Comparison of ENCODE assay signal across 7 mouse cellular contexts in the genomic region with DNA sequence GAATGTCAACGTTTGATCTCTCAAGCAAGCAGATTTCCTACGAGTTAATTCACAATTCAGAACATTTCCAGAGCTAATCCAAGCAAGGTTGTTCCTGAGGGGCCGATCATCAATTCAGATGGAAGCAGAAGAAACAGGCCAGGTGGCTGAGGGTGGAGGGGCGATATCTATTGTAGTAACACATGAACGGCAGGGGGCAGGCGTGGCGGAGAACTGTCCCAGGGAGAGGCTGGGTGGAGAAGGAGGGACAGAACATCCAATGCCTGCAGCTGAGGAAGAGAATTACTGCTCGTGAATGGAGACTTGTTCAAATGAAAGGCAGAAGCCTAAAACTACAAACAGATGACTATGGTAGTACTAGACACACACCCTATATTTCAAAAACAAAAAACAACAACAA.
DNase-seq lines count a peak whose midpoint lies in the region; ATAC-seq and TF ChIP-seq lines count a peak whose summit lies in the region.

No protein-coding gene starts in this region.

- peak; percentile 58; the same call in 1 of the 2 replicates for TF ChIP-seq EP300 in ES-Bruce4 (IDR thresholded peaks at IDR 0.05; ENCODE audit: insufficient read depth, low read depth, low read length)

- no peak for TF ChIP-seq POLR2A in ES-Bruce4 (IDR thresholded peaks at IDR 0.05; ENCODE audit: insufficient read depth, low read length)

- no peak overlapping the region for H3K4me3 ChIP-seq in intestine, postnatal 0 days (ENCODE audit: low read depth, low read length)
- H3K4me3 ChIP-seq in intestine, embryonic 16.5 days (ENCODE audit: low read length) = no peak overlapping the region
- H3K4me3 ChIP-seq in ES-Bruce4 (ENCODE audit: low read depth, low read length) = no peak overlapping the region

- TF ChIP-seq CTCF in intestine, postnatal 0 days (IDR thresholded peaks at IDR 0.05; ENCODE audit: low read depth) = peak; percentile 64
- TF ChIP-seq CTCF in ES-Bruce4 (IDR thresholded peaks at IDR 0.05; ENCODE audit: low read depth, low read length) = peak; percentile 62

- 32% methylated on average over 8 of the region's 8 CpGs for WGBS in intestine, postnatal 0 days
- WGBS in intestine, embryonic 16.5 days = 29% methylated on average over 8 of the region's 8 CpGs

- H3K9me3 ChIP-seq in intestine, postnatal 0 days (ENCODE audit: control insufficient read depth) = no peaks in the 10 kb centered on the region
- no peaks in the 10 kb centered on the region for H3K9me3 ChIP-seq in intestine, embryonic 16.5 days (ENCODE audit: control insufficient read depth, low read length)
- no peaks in the 10 kb centered on the region for H3K9me3 ChIP-seq in ES-Bruce4 (replicated peaks; ENCODE audit: control insufficient read depth, insufficient read depth, low read length, poor library complexity, severe bottlenecking)

- H3K4me1 ChIP-seq in intestine, postnatal 0 days (replicated peaks; ENCODE audit: control insufficient read depth, insufficient read depth, low read length) = no peaks in the 10 kb centered on the region
- H3K4me1 ChIP-seq in intestine, embryonic 16.5 days (ENCODE audit: control insufficient read depth, insufficient read depth, low read length) = no peaks in the 10 kb centered on the region
- no peaks in the 10 kb centered on the region for H3K4me1 ChIP-seq in ES-Bruce4 (ENCODE audit: control insufficient read depth, insufficient read depth, low read length)

- H3K27me3 ChIP-seq in intestine, postnatal 0 days (replicated peaks; ENCODE audit: control insufficient read depth, insufficient read depth, low read length) = no peaks in the 10 kb centered on the region
- H3K27me3 ChIP-seq in intestine, embryonic 16.5 days (replicated peaks; ENCODE audit: control insufficient read depth, insufficient read depth, low read length) = no peaks in the 10 kb centered on the region
- no peaks in the 10 kb centered on the region; the same call in 1 of the 2 replicates for H3K27me3 ChIP-seq in ES-Bruce4 (ENCODE audit: control insufficient read depth, insufficient read depth, low read length, poor library complexity, severe bottlenecking)

- ATAC-seq in intestine, postnatal 0 days = no peak
- no peak for ATAC-seq in intestine, embryonic 16.5 days

- no peak overlapping the region for H3K4me2 ChIP-seq in intestine, postnatal 0 days (replicated peaks; ENCODE audit: low read depth)
- no peak overlapping the region for H3K4me2 ChIP-seq in intestine, embryonic 16.5 days (ENCODE audit: low read depth, low read length)

- no peaks in the 10 kb centered on the region for H3K36me3 ChIP-seq in intestine, postnatal 0 days (ENCODE audit: control insufficient read depth, insufficient read depth)
- no peaks in the 10 kb centered on the region for H3K36me3 ChIP-seq in intestine, embryonic 16.5 days (ENCODE audit: control insufficient read depth, insufficient read depth, low read length)
- no peaks in the 10 kb centered on the region for H3K36me3 ChIP-seq in ES-Bruce4 (ENCODE audit: control insufficient read depth, insufficient read depth, low read length, poor library complexity, severe bottlenecking)

- peak; percentile 42 for DNase-seq in WW6 (ENCODE audit: low read depth, low spot score)
- peak; percentile 63 for DNase-seq in kidney, postnatal 10 days
- DNase-seq in retina, postnatal 1 day = peak; percentile 39
- no peak for DNase-seq in B cell, adult 2 months

- H3K9ac ChIP-seq in intestine, postnatal 0 days (ENCODE audit: low read depth, low read length) = no peak overlapping the region
- H3K9ac ChIP-seq in intestine, embryonic 16.5 days (ENCODE audit: low read depth, low read length) = no peak overlapping the region
- no peak overlapping the region for H3K9ac ChIP-seq in ES-Bruce4 (ENCODE audit: low read depth, poor library complexity, severe bottlenecking)

- H3K27ac ChIP-seq in intestine, postnatal 0 days (ENCODE audit: low read depth, low read length) = no peak overlapping the region
- no peak overlapping the region for H3K27ac ChIP-seq in intestine, embryonic 16.5 days (ENCODE audit: low read length)
- no peak overlapping the region for H3K27ac ChIP-seq in ES-Bruce4 (ENCODE audit: insufficient read depth, low read length)

Comparison
In these comparisons a context has a peak if more than half of its experiments do, and no peak if none do; other contexts are left out.
1. DNase-seq: peak in WW6 (single experiment), kidney, postnatal 10 days (single experiment) and retina, postnatal 1 day (single experiment); none in B cell, adult 2 months (0 of 2).